Mouse (Mus musculus) forebrain, embryonic 10.5 days (tissue): ENCODE results near the gene Nup62. TPM values are rescaled to one million over a fixed set of nuclear protein-coding genes. Genes with fewer than 3 reads are reported as not detected.

Experiments used
- DNase-seq: peaks from one replicate; pipeline ENCODE4 v3.0.0-alpha.2; 2017; ENCODE audit warnings: low spot score; ENCODE audit errors: extremely low spot score
- H3K27ac ChIP-seq: fragments of 300-500 bp; sonication (generic); 2 replicates; pipeline ENCODE4 v1.5.1; 2016; ENCODE audit warnings: mild to moderate bottlenecking
- H3K27me3 ChIP-seq: fragments of 300-500 bp; sonication (generic); 2 replicates; pipeline ENCODE4 v1.6.1; 2016; ENCODE audit warnings: mild to moderate bottlenecking; ENCODE audit not compliant: poor library complexity, severe bottlenecking
- H3K36me3 ChIP-seq: fragments of 300-500 bp; sonication (generic); replicated peaks from 2 replicates; pipeline ENCODE4 v1.6.1; 2016; ENCODE audit warnings: mild to moderate bottlenecking, moderate library complexity
- H3K4me1 ChIP-seq: fragments of 300-500 bp; sonication (generic); 2 replicates; pipeline ENCODE4 v1.6.1; 2016
- H3K4me3 ChIP-seq: fragments of 300-500 bp; sonication (generic); 2 replicates; pipeline ENCODE4 v1.5.1; 2016; ENCODE audit warnings: mild to moderate bottlenecking, moderate library complexity
- H3K9me3 ChIP-seq: fragments of 300-500 bp; sonication (generic); 2 replicates; pipeline ENCODE4 v1.6.1; 2016; ENCODE audit warnings: mild to moderate bottlenecking, moderate library complexity
- WGBS: fragments of 180-500 bp; shearing (Covaris S2); methylation state at CpG from one replicate; pipeline ENCODE4 v1.1.7; 2016; 5-methylcytosine and 5-hydroxymethylcytosine counted together
- polyA plus RNA-seq: library from polyadenylated mRNA; unstranded; fragments of >200 nt; fragmentation: Nextera tagmentation; extraction: Ambion mirVana; gene quantifications from 2 replicates; pipeline ENCODE4 v1.2.1, GENCODE M21; 2016

The Nup62 gene
- polyA plus RNA-seq, 1 experiment from 2014 or later, result 168 TPM

DNA sequence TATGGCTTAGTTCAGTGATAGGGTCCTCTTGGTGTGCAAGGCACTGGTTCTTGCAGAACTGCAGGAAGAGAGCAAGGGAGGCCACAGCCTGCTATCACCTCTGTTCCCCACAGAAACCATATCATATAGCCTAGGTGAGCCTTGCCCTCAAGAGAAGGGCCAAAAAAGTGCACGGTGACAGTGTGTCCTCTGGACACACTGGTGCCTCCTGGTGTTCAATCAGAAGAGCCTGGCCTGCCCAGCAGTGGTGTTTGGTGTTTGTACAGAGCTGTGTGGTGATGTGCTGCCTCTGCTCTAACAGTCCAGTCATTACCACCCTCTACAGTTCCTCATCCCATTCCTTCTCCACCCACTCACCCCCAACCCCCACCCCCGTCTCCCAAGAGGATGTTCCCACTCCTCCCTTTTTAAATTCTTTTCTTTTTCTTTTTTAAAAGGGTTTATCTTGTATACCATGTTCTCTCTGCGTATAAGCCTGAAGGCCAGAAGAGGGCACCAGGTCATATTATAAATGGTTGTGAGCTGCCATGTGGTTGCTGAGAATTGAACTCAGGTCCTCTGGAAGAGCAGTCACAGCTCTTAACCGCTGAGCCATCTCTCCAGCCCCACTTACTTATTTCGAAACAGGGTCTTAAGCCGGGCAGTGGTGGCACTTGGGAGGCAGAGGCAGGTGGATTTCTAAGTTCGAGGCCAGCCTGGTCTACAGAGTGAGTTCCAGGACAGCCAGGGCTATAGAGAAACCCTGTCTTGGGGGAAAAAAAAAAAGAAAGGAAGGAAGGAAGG is 6.0 kb downstream of the Nup62 start:
- 87% methylated on average over 7 of the region's 7 CpGs for WGBS
- Histone ChIP-seq H3K36me3 (peaks cover 63% of the 10 kb centered on the region), H3K4me3 (peak overlapping the region; percentile 6; the same call in 1 of the 2 replicates), H3K9me3 (no peaks in the 10 kb centered on the region), H3K27ac (no peak overlapping the region), H3K4me1 (peaks cover 72% of the 10 kb centered on the region), H3K27me3 (no peaks in the 10 kb centered on the region)
- no peak for DNase-seq

DNA sequence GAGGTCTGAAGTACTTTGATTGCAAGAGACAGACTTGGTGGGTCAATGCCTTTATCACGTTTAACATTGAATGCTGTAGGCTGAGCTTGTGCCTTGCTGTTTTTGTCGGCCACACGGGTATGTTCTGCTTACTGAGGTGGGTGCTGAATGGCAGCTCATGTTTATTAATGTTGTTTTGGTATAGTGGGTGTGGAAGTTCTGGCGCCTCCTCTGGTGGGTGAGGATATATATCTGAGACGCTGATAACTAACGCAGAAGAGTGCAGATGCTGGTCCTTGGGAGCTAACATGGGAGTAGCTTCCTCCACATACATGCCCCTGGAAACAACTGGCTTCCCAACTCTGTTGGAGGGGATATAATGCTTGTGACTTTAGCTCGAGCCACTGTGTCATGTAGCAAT is 7.5 kb downstream of the Nup62 start:
- Histone ChIP-seq H3K4me3 (no peak overlapping the region), H3K4me1 (peaks cover 59% of the 10 kb centered on the region), H3K27me3 (no peaks in the 10 kb centered on the region), H3K9me3 (no peaks in the 10 kb centered on the region), H3K36me3 (peaks cover 73% of the 10 kb centered on the region), H3K27ac (no peak overlapping the region)
- 48% methylated on average over 7 of the region's 7 CpGs for WGBS
- DNase-seq, result no peak

DNA sequence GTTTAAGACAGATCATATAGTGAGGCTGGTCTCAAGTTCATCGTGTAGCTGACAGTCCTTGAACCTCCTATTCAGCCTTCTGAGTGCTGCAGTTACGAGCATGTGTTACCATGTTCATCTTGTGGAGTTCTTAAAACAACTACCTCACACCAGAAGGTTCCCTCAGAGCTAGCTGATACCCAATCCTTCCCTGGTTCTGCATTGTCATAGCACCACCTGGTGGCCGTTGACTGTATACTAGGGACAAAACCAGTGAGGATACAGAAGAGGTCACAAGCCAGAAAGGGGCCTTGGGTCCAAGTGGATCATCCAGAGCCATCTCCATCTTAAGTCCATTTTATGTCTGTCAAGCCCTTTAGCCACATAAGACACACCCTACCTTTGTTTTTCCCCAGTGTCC is 9.0 kb downstream of the Nup62 start:
- peaks cover 73% of the 10 kb centered on the region for H3K36me3 ChIP-seq
- peak; percentile 68 for DNase-seq
- no peaks in the 10 kb centered on the region for H3K9me3 ChIP-seq
- WGBS, result 35% methylated on average over 3 of the region's 3 CpGs
- no peaks in the 10 kb centered on the region for H3K27me3 ChIP-seq
- peaks cover 45% of the 10 kb centered on the region for H3K4me1 ChIP-seq
- no peak overlapping the region for H3K4me3 ChIP-seq
- H3K27ac ChIP-seq, result no peak overlapping the region

DNA sequence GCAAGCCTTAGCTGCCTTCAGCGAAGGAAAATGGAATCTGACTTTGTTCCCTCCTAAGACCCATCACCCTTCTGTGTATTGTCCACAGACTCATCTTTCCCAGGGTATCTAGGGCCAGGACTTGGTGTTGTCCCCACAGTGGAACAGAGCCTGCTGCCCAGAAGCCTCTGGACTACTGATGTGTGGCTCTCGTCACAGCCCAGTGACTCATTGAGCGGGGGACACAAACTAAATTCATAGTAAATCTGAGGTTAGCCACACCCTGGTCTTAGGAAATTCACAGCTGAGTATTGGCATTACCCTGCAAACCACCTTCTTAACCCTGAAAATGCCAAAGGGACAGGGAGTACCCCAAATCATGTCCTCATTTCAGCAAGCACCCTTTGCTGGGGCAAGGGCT is 10.9 kb downstream of the Nup62 start:
- no peaks in the 10 kb centered on the region for H3K27me3 ChIP-seq
- 89% methylated on average over 3 of the region's 3 CpGs for WGBS
- DNase-seq, result no peak
- H3K4me1 ChIP-seq, result peaks cover 26% of the 10 kb centered on the region
- no peaks in the 10 kb centered on the region for H3K9me3 ChIP-seq
- H3K36me3 ChIP-seq, result peaks cover 75% of the 10 kb centered on the region
- no peak overlapping the region for H3K4me3 ChIP-seq
- H3K27ac ChIP-seq, result no peak overlapping the region

DNA sequence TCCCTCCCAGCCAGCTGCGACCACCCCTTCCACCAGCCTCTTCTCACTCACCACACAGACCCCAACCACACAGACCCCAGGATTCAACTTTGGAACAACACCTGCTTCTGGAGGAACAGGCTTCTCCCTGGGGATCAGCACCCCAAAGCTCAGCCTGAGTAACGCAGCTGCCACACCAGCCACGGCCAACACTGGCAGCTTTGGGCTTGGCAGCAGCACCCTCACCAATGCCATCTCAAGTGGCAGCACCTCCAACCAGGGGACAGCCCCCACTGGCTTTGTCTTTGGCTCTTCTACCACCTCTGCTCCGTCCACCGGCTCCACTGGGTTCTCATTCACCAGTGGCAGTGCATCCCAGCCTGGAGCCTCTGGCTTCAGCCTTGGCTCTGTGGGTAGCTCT is 12.8 kb downstream of the Nup62 start:
- no peaks in the 10 kb centered on the region for H3K27me3 ChIP-seq
- 93% methylated on average over 5 of the region's 5 CpGs for WGBS
- no peak overlapping the region for H3K4me3 ChIP-seq

DNA sequence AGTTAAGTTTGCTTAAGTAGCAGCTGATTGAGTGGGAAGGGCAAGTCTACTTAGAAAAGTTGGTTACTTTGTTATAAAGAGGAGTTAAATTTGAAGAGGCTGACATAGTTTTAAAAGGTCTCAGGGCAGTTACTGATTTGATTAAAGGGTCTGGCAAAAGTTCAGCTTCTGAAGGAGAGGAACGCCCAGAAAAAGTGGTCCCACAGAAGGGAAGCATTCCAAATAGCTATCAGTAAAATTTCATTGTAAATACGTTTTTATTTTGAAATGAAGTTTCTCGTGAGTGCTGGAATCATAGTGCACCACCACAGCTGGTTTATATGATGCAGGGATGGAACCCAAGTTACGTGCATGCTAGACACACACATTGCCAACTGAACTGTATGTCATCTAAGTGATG is 16.9 kb downstream of the Nup62 start:
- 85% methylated on average over 4 of the region's 4 CpGs for WGBS

More for the DNA sequence above, 12.8 kb downstream of the Nup62 start:
- DNase-seq, result no peak
- Histone ChIP-seq H3K27ac (no peak overlapping the region), H3K9me3 (no peaks in the 10 kb centered on the region), H3K4me1 (peaks cover 13% of the 10 kb centered on the region), H3K36me3 (peaks cover 73% of the 10 kb centered on the region)

DNA sequence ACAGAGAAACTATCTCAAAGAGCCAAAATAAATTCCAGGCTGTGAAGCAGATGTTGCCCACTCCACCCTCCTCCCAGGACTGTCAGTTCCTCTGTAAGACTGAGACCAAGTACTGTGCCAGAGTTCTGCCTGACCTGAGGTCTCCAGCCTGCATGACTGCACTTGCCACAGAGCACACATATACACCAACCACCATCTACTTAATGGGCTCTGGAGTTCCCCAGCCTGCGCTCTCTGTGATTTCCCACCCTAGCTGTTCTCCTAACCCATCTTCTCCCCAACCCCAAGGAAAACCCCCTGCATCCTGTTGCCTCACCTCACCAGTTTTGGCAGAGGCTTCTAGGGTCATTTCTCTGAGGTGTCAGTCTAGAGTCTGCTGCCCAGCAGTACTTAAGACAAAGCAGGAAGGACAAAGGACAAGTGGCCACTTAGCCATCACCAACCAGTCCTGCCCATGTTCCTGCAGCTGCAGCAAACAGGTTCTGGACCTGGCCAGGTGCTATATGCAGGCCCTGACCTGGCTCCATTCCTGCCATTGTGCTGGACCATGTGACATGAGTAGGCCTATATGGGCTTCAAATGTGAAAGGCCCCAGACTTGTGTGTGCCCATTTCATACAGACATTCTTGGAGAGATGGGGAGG is 19.6 kb downstream of the Nup62 start:
- no peak for DNase-seq
- Histone ChIP-seq H3K9me3 (no peaks in the 10 kb centered on the region), H3K27me3 (peaks cover 30% of the 10 kb centered on the region), H3K36me3 (peaks cover 22% of the 10 kb centered on the region), H3K4me1 (peaks cover 30% of the 10 kb centered on the region), H3K4me3 (no peak overlapping the region), H3K27ac (no peak overlapping the region)
- 92% methylated on average over 1 of the region's 1 CpGs for WGBS

More for the DNA sequence above, 16.9 kb downstream of the Nup62 start:
- DNase-seq, result no peak
- Histone ChIP-seq H3K4me1 (peaks cover 12% of the 10 kb centered on the region; the same call in 1 of the 2 replicates), H3K27me3 (0 out of 2 replicates have a peak, but pooled peaks cover 3% of the 10 kb centered on the region), H3K27ac (no peak overlapping the region), H3K9me3 (no peaks in the 10 kb centered on the region), H3K4me3 (no peak overlapping the region), H3K36me3 (peaks cover 47% of the 10 kb centered on the region)

DNA sequence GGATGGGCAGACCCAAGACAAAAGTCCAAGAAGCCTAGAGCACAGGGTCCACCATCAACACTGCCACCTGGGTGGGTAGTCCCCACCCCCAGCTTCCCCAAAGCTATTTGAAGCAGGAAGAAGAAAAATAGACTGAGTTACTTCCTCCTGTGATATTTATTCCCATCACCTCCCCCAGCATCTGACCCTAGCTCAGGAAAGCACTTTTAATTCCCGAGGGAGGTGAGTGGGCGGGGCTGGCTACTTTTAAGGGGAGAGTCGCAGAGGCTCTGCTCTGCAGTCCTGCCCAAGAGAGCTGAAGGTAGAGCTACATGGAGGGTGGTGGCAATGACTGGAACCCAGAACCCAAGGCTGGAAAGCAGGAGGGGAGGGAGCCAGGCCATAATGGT is 20.1 kb downstream of the Nup62 start:
- Histone ChIP-seq H3K4me1 (peaks cover 34% of the 10 kb centered on the region), H3K36me3 (peaks cover 22% of the 10 kb centered on the region), H3K27ac (no peak overlapping the region), H3K27me3 (peaks cover 35% of the 10 kb centered on the region), H3K9me3 (no peaks in the 10 kb centered on the region), H3K4me3 (no peak overlapping the region)
- DNase-seq, result no peak
- WGBS, result 64% methylated on average over 3 of the region's 3 CpGs

DNA sequence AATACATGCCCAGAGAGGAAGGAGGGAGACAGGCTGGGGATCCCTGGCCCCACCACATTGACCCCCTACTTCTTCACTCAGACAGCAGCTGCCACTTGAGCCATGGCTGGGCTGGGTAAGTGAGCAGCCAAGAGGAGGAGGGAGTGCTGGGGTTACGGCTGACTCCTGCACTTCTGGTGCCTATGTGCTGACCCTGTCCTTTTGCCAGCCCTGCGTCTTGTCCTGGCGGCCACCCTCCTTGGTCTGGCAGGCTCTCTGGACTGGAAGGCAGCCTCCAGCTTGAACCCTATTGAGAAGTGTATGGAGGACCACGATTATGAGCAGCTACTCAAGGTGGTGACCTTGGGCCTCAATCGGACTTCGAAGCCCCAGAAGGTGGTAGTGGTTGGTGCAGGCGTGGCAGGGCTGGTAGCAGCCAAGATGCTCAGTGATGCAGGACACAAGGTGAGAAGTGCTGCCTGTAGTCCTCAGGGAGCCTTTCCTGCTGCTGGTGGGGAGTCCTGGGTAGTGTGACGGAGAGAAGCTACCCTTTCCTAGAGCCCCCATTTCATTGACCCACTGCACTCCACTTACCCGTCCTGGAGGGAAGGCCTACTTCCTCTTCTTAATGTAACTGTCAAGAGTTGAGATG is 20.6 kb downstream of the Nup62 start:
- DNase-seq, result no peak
- Histone ChIP-seq H3K27me3 (peaks cover 40% of the 10 kb centered on the region), H3K4me3 (no peak overlapping the region), H3K36me3 (peaks cover 22% of the 10 kb centered on the region), H3K4me1 (peaks cover 34% of the 10 kb centered on the region), H3K9me3 (no peaks in the 10 kb centered on the region), H3K27ac (no peak overlapping the region)
- 87% methylated on average over 9 of the region's 9 CpGs for WGBS

DNA sequence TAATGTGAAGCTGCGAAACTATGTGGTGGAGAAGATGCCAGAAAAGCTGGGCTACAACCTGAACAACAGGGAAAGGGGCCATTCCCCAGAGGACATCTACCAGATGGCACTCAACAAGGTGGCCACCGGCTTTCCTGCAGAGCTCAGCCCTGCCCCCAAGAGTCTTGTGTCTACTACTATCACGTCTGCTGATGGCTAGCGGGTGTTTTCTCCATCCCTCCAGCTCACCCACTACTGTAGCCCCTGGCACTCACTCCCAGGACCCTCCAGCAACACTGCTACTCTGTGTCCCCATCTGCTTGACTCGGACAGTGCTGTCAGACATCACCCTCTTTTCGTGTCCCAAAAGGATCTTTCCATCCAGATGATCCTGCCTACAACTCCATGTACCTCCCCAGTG is 22.2 kb downstream of the Nup62 start:
- H3K27me3 ChIP-seq, result peaks cover 48% of the 10 kb centered on the region
- no peak overlapping the region for H3K27ac ChIP-seq
- H3K4me3 ChIP-seq, result no peak overlapping the region
- no peaks in the 10 kb centered on the region for H3K9me3 ChIP-seq
- H3K36me3 ChIP-seq, result peaks cover 28% of the 10 kb centered on the region
- DNase-seq, result no peak
- H3K4me1 ChIP-seq, result peaks cover 34% of the 10 kb centered on the region
- 89% methylated on average over 6 of the region's 6 CpGs for WGBS

DNA sequence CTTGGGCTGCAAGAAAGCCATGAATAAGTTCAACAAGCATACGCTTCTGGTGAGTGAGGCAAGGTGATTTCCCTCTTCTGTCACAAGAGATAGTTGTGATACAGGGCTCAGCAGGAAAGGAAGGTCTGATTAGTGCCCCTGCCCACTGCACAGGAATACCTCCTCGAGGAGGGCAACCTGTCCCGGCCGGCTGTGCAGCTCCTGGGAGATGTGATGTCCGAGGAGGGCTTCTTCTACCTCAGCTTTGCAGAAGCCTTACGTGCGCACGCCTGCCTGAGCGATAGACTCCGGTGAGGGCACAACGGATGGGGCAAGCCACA is 23.2 kb downstream of the Nup62 start:
- 25% methylated on average over 11 of the region's 11 CpGs for WGBS
- Histone ChIP-seq H3K27ac (no peak overlapping the region), H3K9me3 (no peaks in the 10 kb centered on the region), H3K36me3 (peaks cover 38% of the 10 kb centered on the region), H3K27me3 (peaks cover 48% of the 10 kb centered on the region), H3K4me3 (peak overlapping the region; percentile 44), H3K4me1 (peaks cover 32% of the 10 kb centered on the region)
- DNase-seq, result no peak

DNA sequence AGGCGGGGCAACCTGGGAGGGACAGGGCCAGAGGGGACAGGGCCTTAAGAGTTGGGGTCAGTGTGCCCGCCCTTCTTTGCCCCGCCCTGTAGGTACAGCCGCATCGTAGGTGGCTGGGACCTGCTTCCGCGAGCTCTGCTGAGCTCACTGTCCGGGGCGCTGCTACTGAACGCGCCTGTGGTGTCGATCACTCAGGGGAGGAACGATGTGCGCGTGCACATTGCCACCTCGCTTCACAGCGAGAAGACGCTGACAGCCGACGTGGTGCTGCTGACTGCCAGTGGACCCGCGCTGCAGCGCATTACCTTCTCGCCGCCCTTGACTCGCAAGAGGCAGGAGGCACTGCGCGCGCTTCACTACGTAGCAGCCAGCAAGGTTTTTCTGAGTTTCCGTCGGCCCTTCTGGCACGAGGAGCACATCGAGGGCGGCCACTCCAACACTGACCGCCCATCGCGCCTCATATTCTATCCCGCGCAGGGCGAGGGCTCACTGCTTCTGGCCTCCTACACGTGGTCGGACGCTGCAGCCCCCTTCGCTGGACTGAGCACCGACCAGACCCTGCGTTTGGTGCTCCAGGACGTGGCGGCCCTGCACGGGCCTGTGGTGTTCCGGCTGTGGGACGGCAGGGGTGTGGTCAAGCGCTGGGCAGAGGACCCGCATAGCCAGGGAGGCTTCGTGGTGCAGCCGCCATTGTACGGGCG is 23.8 kb downstream of the Nup62 start:
- Histone ChIP-seq H3K27me3 (peaks cover 48% of the 10 kb centered on the region), H3K36me3 (peaks cover 43% of the 10 kb centered on the region), H3K4me3 (peak overlapping the region; percentile 44), H3K27ac (peak overlapping the region; percentile 53; the same call in 1 of the 2 replicates), H3K4me1 (peaks cover 31% of the 10 kb centered on the region), H3K9me3 (no peaks in the 10 kb centered on the region)
- no peak for DNase-seq
- 1% methylated on average over 58 of the region's 58 CpGs for WGBS
